Mouse (Mus musculus) liver, postnatal 0 days (tissue): ENCODE results near the gene Pgm5. TPM values are rescaled to one million over a fixed set of nuclear protein-coding genes. Genes with fewer than 3 reads are reported as not detected.

ENCODE experiments used
- ATAC-seq: fragments of 200-750 bp; cut with Nextera tagmentation; 2 replicates; pipeline ENCODE4 v1.8.0; 2017; ENCODE audit warnings: mild to moderate bottlenecking, moderate library complexity
- DNase-seq: peaks from one replicate; pipeline ENCODE4 v3.0.0-alpha.2; 2016
- H3K27ac ChIP-seq: fragments of 300-500 bp; sonication (generic); 2 replicates; pipeline ENCODE4 v1.5.1; 2014; ENCODE audit warnings: antibody characterized with exemption, moderate library complexity, mild to moderate bottlenecking, low read depth
- H3K27me3 ChIP-seq: fragments of 300-500 bp; sonication (generic); 2 replicates; pipeline ENCODE4 v1.6.1; 2014; ENCODE audit warnings: low read length, control low read depth, mixed read lengths; ENCODE audit not compliant: insufficient read depth
- H3K36me3 ChIP-seq: fragments of 300-500 bp; sonication (generic); replicated peaks from 2 replicates; pipeline ENCODE4 v1.6.1; 2014; ENCODE audit warnings: mild to moderate bottlenecking, control low read depth, low read length, moderate library complexity, mixed read lengths; ENCODE audit not compliant: insufficient read depth
- H3K4me1 ChIP-seq: fragments of 300-500 bp; sonication (generic); 2 replicates; pipeline ENCODE4 v1.6.1; 2014; ENCODE audit warnings: antibody characterized with exemption, mild to moderate bottlenecking, control low read depth; ENCODE audit not compliant: insufficient read depth
- H3K4me2 ChIP-seq: fragments of 300-500 bp; sonication (generic); 2 replicates; pipeline ENCODE4 v1.6.1; 2014; ENCODE audit warnings: low read depth, mild to moderate bottlenecking, low read length, moderate library complexity, mixed read lengths
- H3K4me3 ChIP-seq: fragments of 300-500 bp; sonication (generic); 2 replicates; pipeline ENCODE4 v1.5.1; 2014; ENCODE audit warnings: low read depth, low read length
- H3K9ac ChIP-seq: fragments of 300-500 bp; sonication (generic); replicated peaks from 2 replicates; pipeline ENCODE4 v1.6.1; 2014; ENCODE audit warnings: mild to moderate bottlenecking, moderate library complexity
- H3K9me3 ChIP-seq: fragments of 300-500 bp; sonication (generic); 2 replicates; pipeline ENCODE4 v1.6.1; 2016; ENCODE audit warnings: mild to moderate bottlenecking, control low read depth, low read length, mixed read lengths
- CTCF ChIP-seq: sonication (generic); IDR thresholded peaks from 2 replicates; pipeline ENCODE4 v1.5.1; 2016; ENCODE audit warnings: antibody characterized with exemption, low read depth
- EP300 ChIP-seq: IDR thresholded peaks from 2 replicates; pipeline ENCODE4 v1.6.1; 2016; ENCODE audit warnings: antibody characterized with exemption, low read depth, mild to moderate bottlenecking
- WGBS: fragments of 180-500 bp; shearing (Covaris S2); extraction: QIAGEN DNeasy Blood & Tissue Kit; methylation state at CpG from one replicate; pipeline ENCODE4 v1.1.7; 2014; ENCODE audit not compliant: insufficient replicate concordance; 5-methylcytosine and 5-hydroxymethylcytosine counted together
- polyA plus RNA-seq: library from polyadenylated mRNA; unstranded; fragments of >200 nt; fragmentation: Nextera tagmentation; extraction: Ambion mirVana; gene quantifications from 2 replicates; pipeline ENCODE4 v1.2.1, GENCODE M21; 2015

Gene Pgm5
- polyA plus RNA-seq, 1 experiment from 2014 or later: 0.04 TPM

DNA sequence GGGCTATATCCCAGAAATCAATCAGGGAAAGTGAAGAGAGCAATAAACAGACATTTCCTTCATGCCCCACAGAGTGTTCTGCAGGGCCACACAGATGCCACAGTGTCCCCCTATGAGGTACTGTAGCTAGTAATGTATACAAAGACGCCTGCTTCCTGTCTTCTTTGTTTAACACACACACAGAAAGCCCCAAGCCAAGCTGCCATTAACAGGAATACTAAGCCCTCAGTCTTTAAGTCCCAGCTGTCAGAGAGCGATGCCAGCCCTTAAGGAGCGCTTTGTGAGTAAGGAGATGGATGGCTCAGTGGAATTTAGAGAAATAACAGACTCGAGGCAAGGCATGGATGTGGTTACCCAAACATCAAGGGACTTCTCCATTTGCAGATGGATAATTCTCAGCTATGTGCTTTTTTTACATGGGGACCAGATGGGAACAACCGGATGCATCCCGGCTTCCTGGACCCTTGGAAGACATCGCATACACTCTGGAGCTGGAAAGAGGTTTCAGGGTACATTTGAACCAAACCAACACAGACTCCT is 16.6 kb downstream of the Pgm5 start:
- Histone ChIP-seq H3K9me3 (no peaks in the 10 kb centered on the region), H3K4me3 (no peak overlapping the region), H3K4me1 (no peaks in the 10 kb centered on the region), H3K27me3 (no peaks in the 10 kb centered on the region), H3K4me2 (no peak overlapping the region), H3K36me3 (no peaks in the 10 kb centered on the region), H3K9ac (no peak overlapping the region), H3K27ac (no peak overlapping the region)
- DNase-seq (no peak), ATAC-seq (no peak)
- 38% methylated on average over 7 of the region's 7 CpGs for WGBS
- TF ChIP-seq EP300: no peak

DNA sequence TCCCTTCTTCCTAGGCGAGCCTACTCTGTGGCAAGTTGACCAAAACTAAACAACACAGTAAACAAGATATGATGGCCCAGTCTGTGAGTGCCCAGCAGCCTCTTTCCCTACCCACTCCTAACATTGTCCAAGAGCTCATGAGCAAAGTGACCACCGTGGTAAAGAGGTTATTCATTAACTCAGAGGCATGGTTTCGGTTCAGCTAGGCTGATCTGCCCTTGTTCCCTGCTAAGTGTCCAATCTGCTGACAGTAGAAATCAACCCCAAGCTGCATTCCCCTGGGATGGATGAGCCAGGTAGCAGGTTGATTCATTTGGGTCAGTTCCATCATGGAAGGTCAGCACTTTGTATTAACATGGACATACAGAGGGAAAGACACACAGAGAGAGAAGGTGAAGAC is 19.6 kb downstream of the Pgm5 start:
- no peak overlapping the region for H3K9ac ChIP-seq
- no peak for ATAC-seq
- TF ChIP-seq CTCF (no peak), EP300 (no peak)
- no peak overlapping the region for H3K4me2 ChIP-seq
- no peaks in the 10 kb centered on the region for H3K4me1 ChIP-seq
- WGBS: 51% methylated on average over 3 of the region's 3 CpGs
- no peak overlapping the region for H3K4me3 ChIP-seq
- no peaks in the 10 kb centered on the region for H3K36me3 ChIP-seq
- no peak overlapping the region for H3K27ac ChIP-seq
- H3K27me3 ChIP-seq: no peaks in the 10 kb centered on the region
- no peak for DNase-seq
- H3K9me3 ChIP-seq: no peaks in the 10 kb centered on the region

DNA sequence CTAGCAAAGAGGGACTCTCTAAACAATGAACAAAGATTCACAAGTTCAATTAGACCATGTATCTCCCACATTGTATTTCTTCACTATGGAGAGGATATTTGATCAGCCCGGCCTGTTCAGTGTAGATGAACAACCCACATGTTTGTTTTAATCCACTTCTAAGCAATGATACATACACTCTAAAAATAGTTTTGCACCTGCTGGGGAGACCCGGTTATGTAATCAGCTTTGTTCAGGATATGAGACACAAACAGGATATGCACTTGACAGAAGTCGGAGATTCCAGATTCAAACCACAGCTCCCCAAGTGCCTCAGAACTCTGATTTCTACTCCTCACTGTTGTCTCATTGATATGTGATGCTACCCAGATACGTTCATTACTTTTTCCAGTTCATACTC is 37.1 kb downstream of the Pgm5 start:
- H3K27me3 ChIP-seq: no peaks in the 10 kb centered on the region
- H3K9me3 ChIP-seq: no peaks in the 10 kb centered on the region
- DNase-seq (no peak), ATAC-seq (no peak)
- H3K4me2 ChIP-seq: no peak overlapping the region
- H3K27ac ChIP-seq: no peak overlapping the region
- 30% methylated on average over 4 of the region's 4 CpGs for WGBS
- TF ChIP-seq CTCF (no peak), EP300 (no peak)
- no peak overlapping the region for H3K9ac ChIP-seq
- no peaks in the 10 kb centered on the region for H3K36me3 ChIP-seq
- no peak overlapping the region for H3K4me3 ChIP-seq
- H3K4me1 ChIP-seq: no peaks in the 10 kb centered on the region

DNA sequence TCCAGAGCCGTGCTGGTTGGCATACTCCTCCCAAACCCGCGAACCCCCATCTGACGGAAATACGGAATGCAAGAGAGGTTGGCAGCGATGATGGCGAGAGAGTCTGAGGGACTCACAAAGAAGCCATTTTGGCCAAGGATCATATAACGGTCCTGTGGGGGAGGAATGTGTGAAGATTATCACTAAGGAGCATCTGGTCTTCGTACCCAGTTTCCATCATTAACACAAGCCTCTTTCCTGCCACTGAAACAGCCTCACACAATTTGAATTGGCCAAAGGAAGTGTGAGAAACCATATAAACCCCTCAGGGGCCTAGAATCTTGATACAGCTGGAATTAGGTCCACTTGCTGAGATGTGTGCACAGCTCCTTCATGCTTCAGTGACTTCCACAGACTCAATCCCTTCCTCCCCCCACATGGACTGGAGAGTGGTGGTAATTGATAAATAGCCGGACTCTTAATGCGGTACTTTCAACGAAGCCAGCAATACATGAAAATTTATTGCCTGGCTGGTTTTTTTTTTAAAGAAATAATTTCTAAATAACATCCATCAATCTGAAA is 45.9 kb downstream of the Pgm5 start:
- Histone ChIP-seq H3K4me1 (no peaks in the 10 kb centered on the region), H3K36me3 (no peaks in the 10 kb centered on the region), H3K27me3 (no peaks in the 10 kb centered on the region), H3K4me2 (no peak overlapping the region), H3K27ac (no peak overlapping the region), H3K9me3 (no peaks in the 10 kb centered on the region), H3K4me3 (no peak overlapping the region), H3K9ac (no peak overlapping the region)
- no peak for ATAC-seq
- 77% methylated on average over 12 of the region's 12 CpGs for WGBS
- TF ChIP-seq CTCF (no peak), EP300 (no peak)
- no peak for DNase-seq

DNA sequence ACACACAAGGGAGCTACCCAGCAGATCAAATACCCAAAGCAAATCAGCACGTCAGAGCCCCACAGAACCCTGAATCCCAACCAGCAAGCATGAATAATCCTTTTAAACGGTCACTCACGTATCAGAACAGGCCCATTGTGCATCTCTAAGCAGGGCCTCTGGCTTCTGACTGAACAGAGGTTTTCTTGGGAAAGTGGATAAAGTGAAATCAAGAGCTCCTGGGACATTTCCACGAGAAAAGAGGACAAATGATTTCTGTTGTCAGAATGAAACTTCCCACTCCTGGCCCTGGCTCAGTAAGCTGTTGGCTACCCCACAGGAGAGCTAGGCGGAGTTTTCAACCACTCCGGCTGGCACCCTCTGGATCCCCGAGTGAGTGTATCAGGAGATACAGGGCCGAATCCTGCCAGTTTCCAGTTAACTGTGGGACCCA is 48.8 kb downstream of the Pgm5 start:
- Histone ChIP-seq H3K4me1 (no peaks in the 10 kb centered on the region), H3K4me3 (no peak overlapping the region), H3K9ac (no peak overlapping the region), H3K36me3 (no peaks in the 10 kb centered on the region), H3K27ac (no peak overlapping the region), H3K27me3 (no peaks in the 10 kb centered on the region), H3K9me3 (no peaks in the 10 kb centered on the region), H3K4me2 (no peak overlapping the region)
- ATAC-seq (no peak), DNase-seq (no peak)
- 80% methylated on average over 8 of the region's 8 CpGs for WGBS
- no peak for TF ChIP-seq CTCF
- TF ChIP-seq EP300: no peak

- Histone ChIP-seq H3K9ac (no peak overlapping the region), H3K36me3 (no peaks in the 10 kb centered on the region), H3K9me3 (no peaks in the 10 kb centered on the region), H3K27ac (no peak overlapping the region), H3K4me2 (no peak overlapping the region), H3K27me3 (no peaks in the 10 kb centered on the region), H3K4me1 (no peaks in the 10 kb centered on the region), H3K4me3 (no peak overlapping the region)
- WGBS: 67% methylated on average over 7 of the region's 7 CpGs
- DNase-seq: no peak
- TF ChIP-seq CTCF (no peak), EP300 (no peak)
- no peak for ATAC-seq
Observed at GRCm38 (mm10) chr19:24812106-24812810, 49.4 kb downstream of the Pgm5 start.
